ENCODE assay signal across 25 mouse cellular contexts in genomic region chr11:6766725-6767124, GRCm38 (mm10).
A peak's percentile ranks its signal among the peaks of the same experiment; 100 is the strongest.
DNase-seq lines count a peak whose midpoint lies in the region; ATAC-seq lines count a peak whose summit lies in the region.
"Had no signal": no experiment of that assay in that cellular context is flagged by ENCODE, and none has a peak within 500 bp of the region (broad histone marks: within the 10 kb centered on the region; RNA-seq: fewer than 3 reads in every experiment).

No protein-coding gene starts in this region.

- ATAC-seq in neural tube, embryonic 15.5 days (ENCODE audit: low FRiP score), result no peak
- ATAC-seq: intestine, postnatal 0 days; midbrain, embryonic 13.5 days; Patski had no signal

- H3K27ac ChIP-seq in heart, embryonic 10.5 days, result no peak overlapping the region
- no peak overlapping the region for H3K27ac ChIP-seq in neural tube, embryonic 15.5 days (replicated peaks)
- H3K27ac ChIP-seq: forebrain, embryonic 10.5 days; heart, embryonic 13.5 days; hindbrain, embryonic 12.5 days; liver, embryonic 13.5 days; midbrain, embryonic 13.5 days; stomach, postnatal 0 days had no signal

- H3K4me3 ChIP-seq in heart, embryonic 10.5 days, result no peak overlapping the region
- H3K4me3 ChIP-seq in neural tube, embryonic 15.5 days (replicated peaks), result no peak overlapping the region
- H3K4me3 ChIP-seq: forebrain, embryonic 10.5 days; heart, embryonic 13.5 days; hindbrain, embryonic 12.5 days; liver, embryonic 13.5 days; megakaryocyte, embryonic 14.5 days; midbrain, embryonic 13.5 days had no signal

- H3K4me2 ChIP-seq in neural tube, embryonic 15.5 days, result no peak overlapping the region
- H3K4me2 ChIP-seq: heart, embryonic 13.5 days; hindbrain, embryonic 12.5 days; liver, embryonic 13.5 days; midbrain, embryonic 13.5 days had no signal

- WGBS in heart, embryonic 10.5 days, result 53% methylated on average over 7 of the region's 7 CpGs
- 42% methylated on average over 7 of the region's 7 CpGs for WGBS in neural tube, embryonic 15.5 days

- H3K36me3 ChIP-seq in heart, embryonic 10.5 days, result no peaks in the 10 kb centered on the region
- H3K36me3 ChIP-seq in neural tube, embryonic 15.5 days, result no peaks in the 10 kb centered on the region
- H3K36me3 ChIP-seq: forebrain, embryonic 10.5 days; G1E; heart, embryonic 13.5 days; hindbrain, embryonic 12.5 days; liver, embryonic 13.5 days; midbrain, embryonic 13.5 days had no signal

- no peaks in the 10 kb centered on the region for H3K9me3 ChIP-seq in heart, embryonic 10.5 days
- no peaks in the 10 kb centered on the region for H3K9me3 ChIP-seq in neural tube, embryonic 15.5 days (replicated peaks)
- H3K9me3 ChIP-seq: forebrain, embryonic 10.5 days; G1E; heart, embryonic 13.5 days; hindbrain, embryonic 12.5 days; liver, embryonic 13.5 days; midbrain, embryonic 13.5 days had no signal

- intact Hi-C loops in heart, postnatal 14 days (cut with DNase I), result loop anchor here (5.0 kb wide), 1 partner anchor 89 kb away; no protein-coding TSS in a partner anchor

- DNase-seq in heart, embryonic 10.5 days (ENCODE audit: low spot score), result peak; percentile 73
- DNase-seq in heart, postnatal 14 days, result no peak
- peak; percentile 16 for DNase-seq in right cerebral cortex, adult 18-20 months
- no peak for DNase-seq in right cerebral cortex, postnatal 14 days
- DNase-seq in right cerebral cortex, adult 2 months (ENCODE audit: low spot score in 2 of 2), result peak; percentile 20 to 28
- no peak for DNase-seq in embryo, embryonic 11 days
- DNase-seq: adrenal gland, postnatal 36 days; B cell, adult 2 months; cerebellum, adult 11 months; cerebellum, adult 9-11 months; gastrocnemius, postnatal 10 days; layer of hippocampus, adult 9-11 months; liver, embryonic 13.5 days; lung, adult 2 months; thymus, postnatal 14 days had no signal

- H3K9ac ChIP-seq in neural tube, embryonic 15.5 days (replicated peaks), result no peak overlapping the region
- H3K9ac ChIP-seq: heart, embryonic 13.5 days; hindbrain, embryonic 12.5 days; liver, embryonic 13.5 days; midbrain, embryonic 13.5 days had no signal

- 0 out of 2 replicates have a peak, but pooled peaks cover 3% of the 10 kb centered on the region for H3K27me3 ChIP-seq in heart, embryonic 10.5 days (ENCODE audit: insufficient read depth, poor library complexity, severe bottlenecking)
- H3K27me3 ChIP-seq in neural tube, embryonic 15.5 days (replicated peaks), result no peaks in the 10 kb centered on the region
- H3K27me3 ChIP-seq: liver, embryonic 13.5 days; Patski had no signal

- H3K4me1 ChIP-seq in heart, embryonic 10.5 days, result no peaks in the 10 kb centered on the region
- peaks cover 6% of the 10 kb centered on the region for H3K4me1 ChIP-seq in neural tube, embryonic 15.5 days
- H3K4me1 ChIP-seq: forebrain, embryonic 10.5 days; heart, embryonic 13.5 days; hindbrain, embryonic 12.5 days; liver, embryonic 13.5 days had no signal

Comparison
In these comparisons a context has a peak if more than half of its experiments do, and no peak if none do; other contexts are left out.
1. DNase-seq: peak in heart, embryonic 10.5 days (single experiment), right cerebral cortex, adult 18-20 months (single experiment) and right cerebral cortex, adult 2 months (2 of 2); none in heart, postnatal 14 days (0 of 2), right cerebral cortex, postnatal 14 days (single experiment) and embryo, embryonic 11 days (single experiment).